18 mouse cellular contexts compared by ENCODE assay signal in the genomic region with DNA sequence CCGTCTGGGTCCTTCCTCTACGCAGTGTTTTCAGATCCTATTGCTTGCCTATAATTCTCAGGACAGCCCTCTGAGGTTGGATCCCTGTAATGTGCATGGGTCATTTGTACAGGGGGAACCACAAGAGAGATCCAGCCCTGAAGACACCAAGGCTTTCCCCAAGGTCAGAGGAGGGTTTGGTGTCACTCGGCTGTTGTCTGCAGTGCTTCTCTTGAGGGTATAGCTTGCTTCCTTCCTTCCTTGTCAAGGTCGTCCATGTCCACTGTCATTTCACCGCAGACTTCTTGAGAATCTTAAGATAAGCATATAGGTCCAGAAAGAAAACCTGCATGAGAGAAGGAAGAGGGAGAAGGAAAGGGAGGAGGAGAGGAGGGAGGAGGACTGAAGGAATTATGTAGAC.
DNase-seq lines count a peak whose midpoint lies in the region; ATAC-seq lines count a peak whose summit lies in the region.
"Had no signal": no experiment of that assay in that cellular context is flagged by ENCODE, and none has a peak within 500 bp of the region (broad histone marks: within the 10 kb centered on the region; RNA-seq: fewer than 3 reads in every experiment).

No protein-coding gene starts in this region.

- H3K27ac ChIP-seq in hindbrain, embryonic 11.5 days (ENCODE audit: low read depth, low read length): no peak overlapping the region

- 87% methylated on average over 5 of the region's 5 CpGs for WGBS in hindbrain, embryonic 11.5 days

- H3K27me3 ChIP-seq in hindbrain, embryonic 11.5 days (ENCODE audit: control insufficient read depth, insufficient read depth, low read length): no peaks in the 10 kb centered on the region
- H3K27me3 ChIP-seq: CH12.LX, Patski had no signal

- H3K4me1 ChIP-seq in hindbrain, embryonic 11.5 days (replicated peaks; ENCODE audit: control insufficient read depth, insufficient read depth, low read length): no peaks in the 10 kb centered on the region

- no peaks in the 10 kb centered on the region for H3K9me3 ChIP-seq in hindbrain, embryonic 11.5 days (ENCODE audit: control insufficient read depth, low read length)
- H3K9me3 ChIP-seq: G1E had no signal

- no peak overlapping the region for H3K4me2 ChIP-seq in hindbrain, embryonic 11.5 days (replicated peaks; ENCODE audit: low read depth, low read length)

- no peak for ATAC-seq in hindbrain, embryonic 11.5 days (ENCODE audit: low FRiP score)
- ATAC-seq: Patski had no signal

- H3K4me3 ChIP-seq in hindbrain, embryonic 11.5 days (ENCODE audit: low read depth, low read length): no peak overlapping the region

- H3K36me3 ChIP-seq in hindbrain, embryonic 11.5 days (ENCODE audit: control insufficient read depth, insufficient read depth, low read length): 0 out of 2 replicates have a peak, but pooled peaks cover 5% of the 10 kb centered on the region

- peak; percentile 55 for DNase-seq in adrenal gland, adult 2 months
- DNase-seq in adrenal gland, postnatal 14 days: no peak
- DNase-seq in 416B (ENCODE audit: low read depth): peak; percentile 47
- no peak for DNase-seq in hindbrain, embryonic 11.5 days (ENCODE audit: low spot score)
- DNase-seq: adrenal gland, adult 8-10 months; adrenal gland, postnatal 10 days; adrenal gland, postnatal 25 days; adrenal gland, postnatal 36 days; B cell, adult 2 months; cerebellum, adult 11 months; cerebellum, adult 11-12 months; cerebellum, adult 18-20 months; cerebellum, adult 2 months; cerebellum, adult 8-10 months; cerebellum, adult 9-10 months had no signal

- no peak overlapping the region for H3K9ac ChIP-seq in hindbrain, embryonic 11.5 days (ENCODE audit: low read depth, low read length)

Comparison
In these comparisons a context has a peak if more than half of its experiments do, and no peak if none do; other contexts are left out.
1. DNase-seq: peak in adrenal gland, adult 2 months (single experiment) and 416B (single experiment); none in adrenal gland, postnatal 14 days (single experiment) and hindbrain, embryonic 11.5 days (single experiment).